Mouse (Mus musculus) kidney, embryonic 15.5 days (tissue): ENCODE measurements at regions not wholly inside any gene's neighbourhood (a gene's known extent, or its start where the extent isn't known, plus 50 kb on each side); places are given as distances from the start of the nearest gene placed in this dataset.

Experiments
- ATAC-seq: fragments of 200-750 bp; cut with Nextera tagmentation; replicated peaks from 2 replicates; pipeline ENCODE4 v1.8.0; 2017; ENCODE audit warnings: moderate TSS enrichment; ENCODE audit not compliant: low FRiP score
- H3K27ac ChIP-seq: fragments of 300-500 bp; sonication (generic); 2 replicates; pipeline ENCODE4 v1.5.1; 2015; ENCODE audit warnings: mild to moderate bottlenecking, inconsistent platforms
- H3K27me3 ChIP-seq: fragments of 300-500 bp; sonication (generic); 2 replicates; pipeline ENCODE4 v1.6.1; 2015; ENCODE audit warnings: inconsistent platforms
- H3K36me3 ChIP-seq: fragments of 300-500 bp; sonication (generic); 2 replicates; pipeline ENCODE4 v1.6.1; 2015; ENCODE audit warnings: inconsistent platforms
- H3K4me1 ChIP-seq: fragments of 300-500 bp; sonication (generic); 2 replicates; pipeline ENCODE4 v1.6.1; 2015; ENCODE audit warnings: inconsistent platforms
- H3K4me2 ChIP-seq: fragments of 300-500 bp; sonication (generic); 2 replicates; pipeline ENCODE4 v1.6.1; 2015; ENCODE audit warnings: moderate library complexity, mild to moderate bottlenecking, inconsistent platforms
- H3K4me3 ChIP-seq: fragments of 300-500 bp; sonication (generic); replicated peaks from 2 replicates; pipeline ENCODE4 v1.5.1; 2015; ENCODE audit warnings: mild to moderate bottlenecking, inconsistent platforms
- H3K9ac ChIP-seq: fragments of 300-500 bp; sonication (generic); 2 replicates; pipeline ENCODE4 v1.6.1; 2015; ENCODE audit warnings: mild to moderate bottlenecking, inconsistent platforms
- H3K9me3 ChIP-seq: fragments of 300-500 bp; sonication (generic); replicated peaks from 2 replicates; pipeline ENCODE4 v1.6.1; 2016; ENCODE audit warnings: inconsistent platforms
- WGBS: fragments of 180-500 bp; shearing (Covaris S2); methylation state at CpG from one replicate; pipeline ENCODE4 v1.1.7; 2015; ENCODE audit warnings: mixed read lengths; 5-methylcytosine and 5-hydroxymethylcytosine counted together

GRCm38 (mm10) chr15:52166595-52167443 is 1717.9 kb upstream of the Gm7489 start:
- Histone ChIP-seq H3K9me3 (no peaks in the 10 kb centered on the region), H3K36me3 (no peaks in the 10 kb centered on the region), H3K9ac (no peak overlapping the region), H3K4me2 (no peak overlapping the region), H3K27me3 (no peaks in the 10 kb centered on the region; the same call in 1 of the 2 replicates), H3K27ac (peak overlapping the region; percentile 30; the same call in 1 of the 2 replicates), H3K4me3 (no peak overlapping the region), H3K4me1 (peaks cover 13% of the 10 kb centered on the region)
- 38% methylated on average over 10 of the region's 10 CpGs for WGBS
- peak; percentile 95 for ATAC-seq

GRCm38 (mm10) chr15:52167811-52168210 is 1716.9 kb upstream of the Gm7489 start:
- 71% methylated on average over 5 of the region's 5 CpGs for WGBS
- no peaks in the 10 kb centered on the region for H3K9me3 ChIP-seq
- no peaks in the 10 kb centered on the region for H3K36me3 ChIP-seq
- no peak for ATAC-seq
- H3K4me2 ChIP-seq, result no peak overlapping the region
- peaks cover 4% of the 10 kb centered on the region; the same call in 1 of the 2 replicates for H3K4me1 ChIP-seq
- H3K9ac ChIP-seq, result no peak overlapping the region
- H3K27me3 ChIP-seq, result no peaks in the 10 kb centered on the region
- H3K27ac ChIP-seq, result 0 out of 2 replicates have a peak overlapping the region, but pooled peaks have one; percentile 13
- H3K4me3 ChIP-seq, result no peak overlapping the region

DNA sequence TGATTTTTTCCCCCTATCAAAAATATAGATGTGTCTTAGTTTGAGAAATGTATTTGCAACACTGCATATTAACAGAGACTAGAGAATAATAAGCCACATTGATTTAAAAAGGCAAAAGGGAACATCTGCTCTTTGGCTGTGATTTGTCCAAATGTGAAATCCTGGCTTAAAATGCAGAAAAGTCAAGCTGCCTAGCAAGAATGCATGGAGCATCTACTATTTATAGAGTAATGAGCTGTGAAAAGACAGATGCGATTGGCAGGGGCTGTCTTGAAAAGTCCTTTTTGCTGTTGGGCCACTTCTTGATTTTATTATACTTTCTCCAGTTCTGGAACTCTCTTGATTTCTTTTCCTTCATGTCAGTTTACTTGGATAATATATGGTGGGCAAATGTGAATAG is 1707.8 kb upstream of the Gm7489 start:
- no peaks in the 10 kb centered on the region for H3K27me3 ChIP-seq
- H3K36me3 ChIP-seq, result no peaks in the 10 kb centered on the region
- no peaks in the 10 kb centered on the region for H3K4me1 ChIP-seq
- no peak overlapping the region for H3K4me3 ChIP-seq
- no peaks in the 10 kb centered on the region for H3K9me3 ChIP-seq
- no peak overlapping the region for H3K27ac ChIP-seq
- 87% methylated on average over 1 of the region's 1 CpGs for WGBS
- ATAC-seq, result no peak
- H3K9ac ChIP-seq, result no peak overlapping the region
- no peak overlapping the region for H3K4me2 ChIP-seq

DNA sequence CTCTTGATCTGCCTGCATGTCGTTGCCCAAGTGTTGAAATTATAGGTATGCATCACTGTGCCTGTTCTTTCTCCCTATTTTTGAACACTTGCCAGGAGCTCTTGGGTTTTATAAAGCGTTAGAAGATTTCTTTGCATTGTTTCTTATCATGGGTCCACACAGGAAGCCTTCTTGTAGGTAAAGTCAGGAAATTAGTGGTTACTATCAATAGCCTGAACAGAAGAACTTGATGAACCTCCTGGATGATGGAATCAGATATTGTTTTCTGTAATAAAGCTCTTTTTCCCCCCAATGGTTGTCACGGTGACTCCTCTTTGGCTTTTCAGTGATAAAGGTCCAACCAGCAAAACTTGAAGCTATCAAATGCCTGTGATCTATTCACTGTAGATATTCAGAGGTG is 1706.0 kb upstream of the Gm7489 start:
- no peak overlapping the region for H3K27ac ChIP-seq
- H3K4me3 ChIP-seq, result no peak overlapping the region
- no peak overlapping the region for H3K4me2 ChIP-seq
- WGBS, result 76% methylated on average over 3 of the region's 3 CpGs
- no peak overlapping the region for H3K9ac ChIP-seq
- H3K27me3 ChIP-seq, result no peaks in the 10 kb centered on the region
- H3K36me3 ChIP-seq, result no peaks in the 10 kb centered on the region
- H3K4me1 ChIP-seq, result no peaks in the 10 kb centered on the region
- ATAC-seq, result no peak
- no peaks in the 10 kb centered on the region for H3K9me3 ChIP-seq

- no peak for ATAC-seq
- no peaks in the 10 kb centered on the region for H3K4me1 ChIP-seq
These were observed 1705.3 kb upstream of the Gm7489 start for GRCm38 (mm10) chr15:52179379-52179778.

GRCm38 (mm10) chr15:52191176-52191575 is 1693.5 kb upstream of the Gm7489 start:
- no peak for ATAC-seq
- Histone ChIP-seq H3K27me3 (no peaks in the 10 kb centered on the region), H3K4me2 (no peak overlapping the region), H3K27ac (no peak overlapping the region), H3K9me3 (no peaks in the 10 kb centered on the region), H3K9ac (no peak overlapping the region), H3K4me3 (no peak overlapping the region), H3K36me3 (no peaks in the 10 kb centered on the region), H3K4me1 (no peaks in the 10 kb centered on the region)
- 73% methylated on average over 3 of the region's 3 CpGs for WGBS

More at GRCm38 (mm10) chr15:52179379-52179778, 1705.3 kb upstream of the Gm7489 start:
- no peaks in the 10 kb centered on the region for H3K36me3 ChIP-seq
- H3K27ac ChIP-seq, result no peak overlapping the region
- no peaks in the 10 kb centered on the region for H3K9me3 ChIP-seq
- no peak overlapping the region for H3K9ac ChIP-seq
- no peaks in the 10 kb centered on the region for H3K27me3 ChIP-seq
- no peak overlapping the region for H3K4me3 ChIP-seq
- H3K4me2 ChIP-seq, result no peak overlapping the region

GRCm38 (mm10) chr15:52207271-52207670 is 1677.4 kb upstream of the Gm7489 start:
- ATAC-seq, result no peak

GRCm38 (mm10) chr15:52232442-52232841 is 1652.3 kb upstream of the Gm7489 start:
- no peaks in the 10 kb centered on the region for H3K9me3 ChIP-seq
- H3K36me3 ChIP-seq, result no peaks in the 10 kb centered on the region
- H3K27ac ChIP-seq, result no peak overlapping the region
- ATAC-seq, result no peak
- no peak overlapping the region for H3K4me2 ChIP-seq
- no peak overlapping the region for H3K9ac ChIP-seq
- H3K4me1 ChIP-seq, result no peaks in the 10 kb centered on the region
- no peaks in the 10 kb centered on the region for H3K27me3 ChIP-seq
- 86% methylated on average over 5 of the region's 5 CpGs for WGBS
- H3K4me3 ChIP-seq, result no peak overlapping the region

More at GRCm38 (mm10) chr15:52207271-52207670, 1677.4 kb upstream of the Gm7489 start:
- Histone ChIP-seq H3K9me3 (no peaks in the 10 kb centered on the region; the same call in 1 of the 2 replicates), H3K4me2 (no peak overlapping the region), H3K4me1 (no peaks in the 10 kb centered on the region), H3K36me3 (no peaks in the 10 kb centered on the region), H3K9ac (no peak overlapping the region), H3K27me3 (no peaks in the 10 kb centered on the region), H3K4me3 (no peak overlapping the region), H3K27ac (no peak overlapping the region)
- 60% methylated on average over 3 of the region's 3 CpGs for WGBS

GRCm38 (mm10) chr15:52236220-52236619 is 1648.5 kb upstream of the Gm7489 start:
- H3K4me2 ChIP-seq, result no peak overlapping the region
- 64% methylated on average over 8 of the region's 8 CpGs for WGBS
- H3K9me3 ChIP-seq, result no peaks in the 10 kb centered on the region
- H3K9ac ChIP-seq, result no peak overlapping the region
- H3K4me3 ChIP-seq, result no peak overlapping the region
- H3K4me1 ChIP-seq, result no peaks in the 10 kb centered on the region
- no peaks in the 10 kb centered on the region for H3K27me3 ChIP-seq
- no peak overlapping the region for H3K27ac ChIP-seq
- no peak for ATAC-seq
- no peaks in the 10 kb centered on the region for H3K36me3 ChIP-seq

GRCm38 (mm10) chr15:52242890-52243289 is 1641.8 kb upstream of the Gm7489 start:
- H3K27ac ChIP-seq, result no peak overlapping the region
- ATAC-seq, result no peak
- WGBS, result 89% methylated on average over 1 of the region's 1 CpGs

More at GRCm38 (mm10) chr15:52242890-52243289, 1641.8 kb upstream of the Gm7489 start:
- no peaks in the 10 kb centered on the region for H3K4me1 ChIP-seq
- no peak overlapping the region for H3K4me3 ChIP-seq
- H3K27me3 ChIP-seq, result no peaks in the 10 kb centered on the region
- H3K36me3 ChIP-seq, result no peaks in the 10 kb centered on the region
- no peaks in the 10 kb centered on the region for H3K9me3 ChIP-seq
- no peak overlapping the region for H3K9ac ChIP-seq
- H3K4me2 ChIP-seq, result no peak overlapping the region
